Mouse (Mus musculus) midbrain, embryonic 16.5 days (tissue): ENCODE results near the gene Mdm4. TPM values are rescaled to one million over a fixed set of nuclear protein-coding genes. Genes with fewer than 3 reads are reported as not detected.

Source experiments
- ATAC-seq: fragments of 200-750 bp; cut with Nextera tagmentation; 2 replicates; pipeline ENCODE4 v1.8.0; 2017; ENCODE audit warnings: moderate TSS enrichment
- H3K27ac ChIP-seq: fragments of 300-500 bp; sonication (generic); 2 replicates; pipeline ENCODE4 v1.5.1; 2014; ENCODE audit warnings: mild to moderate bottlenecking, low read length, mixed read lengths
- H3K27me3 ChIP-seq: fragments of 300-500 bp; sonication (generic); 2 replicates; pipeline ENCODE4 v1.6.1; 2014; ENCODE audit warnings: low read depth, low read length, mixed read lengths; ENCODE audit not compliant: control insufficient read depth, insufficient read depth
- H3K36me3 ChIP-seq: fragments of 300-500 bp; sonication (generic); 2 replicates; pipeline ENCODE4 v1.6.1; 2014; ENCODE audit warnings: mild to moderate bottlenecking, low read length, moderate library complexity, mixed read lengths; ENCODE audit not compliant: control insufficient read depth, insufficient read depth
- H3K4me1 ChIP-seq: fragments of 300-500 bp; sonication (generic); 2 replicates; pipeline ENCODE4 v1.6.1; 2014; ENCODE audit warnings: mild to moderate bottlenecking, low read length, mixed read lengths; ENCODE audit not compliant: control insufficient read depth, insufficient read depth
- H3K4me2 ChIP-seq: fragments of 300-500 bp; sonication (generic); 2 replicates; pipeline ENCODE4 v1.6.1; 2014; ENCODE audit warnings: mild to moderate bottlenecking, low read length, mixed read lengths
- H3K4me3 ChIP-seq: fragments of 300-500 bp; sonication (generic); 2 replicates; pipeline ENCODE4 v1.5.1; 2014; ENCODE audit warnings: low read depth, mild to moderate bottlenecking, low read length, moderate library complexity, mixed read lengths
- H3K9ac ChIP-seq: fragments of 300-500 bp; sonication (generic); 2 replicates; pipeline ENCODE4 v1.6.1; 2014; ENCODE audit warnings: low read depth, low read length, mixed read lengths
- H3K9me3 ChIP-seq: fragments of 300-500 bp; sonication (generic); replicated peaks from 2 replicates; pipeline ENCODE4 v1.6.1; 2014; ENCODE audit warnings: mild to moderate bottlenecking, low read length, mixed read lengths; ENCODE audit not compliant: control insufficient read depth, poor library complexity, severe bottlenecking
- WGBS: fragments of 180-500 bp; shearing (Covaris S2); extraction: QIAGEN DNeasy Blood & Tissue Kit; methylation state at CpG from one replicate; pipeline ENCODE4 v1.1.7; 2014; 5-methylcytosine and 5-hydroxymethylcytosine counted together
- polyA plus RNA-seq: library from polyadenylated mRNA; unstranded; fragments of >200 nt; fragmentation: Nextera tagmentation; extraction: Ambion mirVana; gene quantifications from 2 replicates; pipeline ENCODE4 v1.2.1, GENCODE M21; 2015

Gene Mdm4
- polyA plus RNA-seq, 1 experiment from 2014 or later: 35.4 TPM

GRCm38 (mm10) chr1:132928032-132928906 lies 102.1 kb downstream of the Mdm4 start:
- WGBS: 37% methylated on average over 19 of the region's 19 CpGs
- Histone ChIP-seq H3K27ac (peak overlapping the region; percentile 43), H3K27me3 (no peaks in the 10 kb centered on the region), H3K9me3 (no peaks in the 10 kb centered on the region), H3K4me1 (peaks cover 8% of the 10 kb centered on the region), H3K4me2 (no peak overlapping the region), H3K36me3 (no peaks in the 10 kb centered on the region), H3K9ac (peak overlapping the region; percentile 39; the same call in 1 of the 2 replicates), H3K4me3 (no peak overlapping the region)
- no peak; the same call in 1 of the 2 replicates for ATAC-seq

DNA sequence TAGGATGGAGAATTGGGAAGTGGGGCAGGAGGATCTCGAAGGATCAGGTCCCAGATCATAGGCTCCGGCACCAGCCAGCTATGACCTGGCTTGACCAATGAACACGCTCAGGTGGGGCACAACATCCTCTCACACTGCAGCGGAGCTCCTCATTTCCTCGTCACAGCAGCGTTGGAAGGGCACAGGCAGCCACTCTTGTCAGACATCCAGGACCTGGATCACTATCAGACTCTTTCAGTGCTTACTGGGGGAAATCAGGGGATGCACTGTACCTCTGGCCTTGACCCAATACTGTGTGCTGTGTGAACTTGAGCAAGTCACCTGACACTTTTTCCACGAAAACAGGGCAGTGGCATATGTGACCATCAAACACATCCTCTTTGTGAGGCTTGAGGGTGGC lies 105.1 kb downstream of the Mdm4 start:
- no peak overlapping the region for H3K9ac ChIP-seq
- WGBS: 87% methylated on average over 7 of the region's 7 CpGs
- no peaks in the 10 kb centered on the region for H3K36me3 ChIP-seq
- no peak overlapping the region for H3K4me3 ChIP-seq
- H3K4me2 ChIP-seq: no peak overlapping the region
- H3K9me3 ChIP-seq: no peaks in the 10 kb centered on the region
- no peak overlapping the region for H3K27ac ChIP-seq
- H3K4me1 ChIP-seq: peaks cover 30% of the 10 kb centered on the region
- no peaks in the 10 kb centered on the region for H3K27me3 ChIP-seq
- no peak for ATAC-seq

DNA sequence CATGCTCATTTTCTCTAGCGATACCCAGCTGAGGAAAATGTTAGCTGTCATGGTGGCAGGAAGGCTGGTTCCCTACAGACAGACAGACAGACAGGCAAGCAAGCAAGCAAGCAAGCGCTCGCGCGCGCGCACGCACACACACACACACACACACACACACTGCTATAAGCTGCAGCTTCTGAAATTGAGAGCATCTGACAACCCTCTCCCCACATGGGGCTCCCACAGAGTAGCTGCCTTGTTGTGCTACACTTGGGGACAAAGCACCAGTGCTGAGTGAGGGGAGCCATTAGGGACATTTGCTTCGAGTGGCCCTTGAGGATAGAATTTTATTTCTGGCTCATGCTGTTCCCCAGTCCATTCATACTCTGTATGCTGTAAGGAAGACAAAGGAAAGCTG lies 108.1 kb downstream of the Mdm4 start:
- H3K27ac ChIP-seq: peak overlapping the region; percentile 1; the same call in 1 of the 2 replicates
- peaks cover 35% of the 10 kb centered on the region for H3K4me1 ChIP-seq
- no peak overlapping the region for H3K9ac ChIP-seq
- no peak overlapping the region for H3K4me2 ChIP-seq
- no peaks in the 10 kb centered on the region for H3K36me3 ChIP-seq
- no peak for ATAC-seq
- H3K27me3 ChIP-seq: no peaks in the 10 kb centered on the region
- 57% methylated on average over 9 of the region's 9 CpGs for WGBS
- H3K4me3 ChIP-seq: no peak overlapping the region
- H3K9me3 ChIP-seq: no peaks in the 10 kb centered on the region

- Histone ChIP-seq H3K4me3 (no peak overlapping the region), H3K9ac (peak overlapping the region; percentile 1; the same call in 1 of the 2 replicates), H3K27ac (peak overlapping the region; percentile 82), H3K27me3 (no peaks in the 10 kb centered on the region), H3K4me2 (peak overlapping the region; percentile 6), H3K4me1 (peaks cover 41% of the 10 kb centered on the region), H3K9me3 (no peaks in the 10 kb centered on the region), H3K36me3 (no peaks in the 10 kb centered on the region)
- ATAC-seq: peak; percentile 70
- 2% methylated on average over 13 of the region's 13 CpGs for WGBS
These were observed 109.3 kb downstream of the Mdm4 start for GRCm38 (mm10) chr1:132921071-132921470.

DNA sequence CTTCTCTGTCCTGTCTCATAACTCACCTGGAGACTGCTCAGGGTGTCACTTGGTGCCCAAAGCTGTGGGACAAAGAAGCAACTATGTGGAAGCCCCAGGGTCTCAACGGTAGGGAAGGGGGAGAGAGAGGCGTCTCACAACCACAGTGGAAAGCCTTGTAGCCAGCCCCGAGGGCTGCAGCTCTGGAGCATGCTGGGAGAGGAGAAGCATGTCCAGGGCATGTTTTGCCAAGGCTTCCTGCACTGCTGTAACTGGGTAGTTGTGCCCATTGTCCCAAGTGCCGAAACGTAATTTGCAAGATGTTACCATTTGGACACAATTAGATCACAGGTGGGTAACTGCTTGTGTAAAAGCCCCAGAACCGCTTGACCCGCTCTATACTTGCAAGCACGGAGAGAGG lies 111.1 kb downstream of the Mdm4 start:
- Histone ChIP-seq H3K9ac (no peak overlapping the region), H3K27me3 (no peaks in the 10 kb centered on the region), H3K9me3 (no peaks in the 10 kb centered on the region), H3K36me3 (no peaks in the 10 kb centered on the region), H3K4me1 (peaks cover 48% of the 10 kb centered on the region), H3K4me3 (no peak overlapping the region), H3K27ac (no peak overlapping the region), H3K4me2 (no peak overlapping the region)
- ATAC-seq: no peak
- 83% methylated on average over 8 of the region's 8 CpGs for WGBS

DNA sequence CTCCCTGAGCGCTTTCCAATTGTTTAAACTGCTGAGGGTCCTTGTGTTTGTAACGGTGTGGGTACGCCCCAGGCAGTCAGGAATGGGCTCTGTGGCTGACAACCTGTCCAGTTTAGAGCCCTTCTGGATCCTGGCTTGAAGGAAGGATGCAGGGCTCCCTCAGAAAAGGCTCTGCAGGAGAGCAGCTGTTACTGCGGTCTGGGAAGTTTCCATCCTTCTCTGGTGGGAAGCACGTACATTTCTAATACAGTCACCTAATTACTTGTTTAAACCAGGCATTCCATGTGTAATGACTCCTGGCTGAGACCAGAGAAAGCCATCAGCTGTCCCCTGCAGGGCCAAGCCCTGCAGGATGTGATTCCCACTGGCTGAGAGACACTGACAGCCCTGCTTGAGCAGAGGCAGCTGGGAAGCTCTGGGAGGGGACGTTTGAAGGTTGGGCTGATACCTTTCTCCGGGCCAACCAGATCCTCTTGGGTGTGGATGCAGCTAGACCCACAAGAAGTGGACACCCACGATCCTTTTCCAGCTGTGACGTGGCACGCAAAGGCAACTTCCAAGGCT lies 112.2 kb downstream of the Mdm4 start:
- 23% methylated on average over 10 of the region's 10 CpGs for WGBS
- no peak for ATAC-seq
- Histone ChIP-seq H3K27me3 (no peaks in the 10 kb centered on the region), H3K4me3 (no peak overlapping the region), H3K4me1 (peaks cover 48% of the 10 kb centered on the region), H3K9ac (peak overlapping the region; percentile 18; the same call in 1 of the 2 replicates), H3K9me3 (no peaks in the 10 kb centered on the region), H3K27ac (peak overlapping the region; percentile 50), H3K4me2 (no peak overlapping the region), H3K36me3 (no peaks in the 10 kb centered on the region)

GRCm38 (mm10) chr1:132917554-132917953 lies 112.8 kb downstream of the Mdm4 start:
- no peaks in the 10 kb centered on the region for H3K27me3 ChIP-seq
- peaks cover 47% of the 10 kb centered on the region for H3K4me1 ChIP-seq
- ATAC-seq: no peak

DNA sequence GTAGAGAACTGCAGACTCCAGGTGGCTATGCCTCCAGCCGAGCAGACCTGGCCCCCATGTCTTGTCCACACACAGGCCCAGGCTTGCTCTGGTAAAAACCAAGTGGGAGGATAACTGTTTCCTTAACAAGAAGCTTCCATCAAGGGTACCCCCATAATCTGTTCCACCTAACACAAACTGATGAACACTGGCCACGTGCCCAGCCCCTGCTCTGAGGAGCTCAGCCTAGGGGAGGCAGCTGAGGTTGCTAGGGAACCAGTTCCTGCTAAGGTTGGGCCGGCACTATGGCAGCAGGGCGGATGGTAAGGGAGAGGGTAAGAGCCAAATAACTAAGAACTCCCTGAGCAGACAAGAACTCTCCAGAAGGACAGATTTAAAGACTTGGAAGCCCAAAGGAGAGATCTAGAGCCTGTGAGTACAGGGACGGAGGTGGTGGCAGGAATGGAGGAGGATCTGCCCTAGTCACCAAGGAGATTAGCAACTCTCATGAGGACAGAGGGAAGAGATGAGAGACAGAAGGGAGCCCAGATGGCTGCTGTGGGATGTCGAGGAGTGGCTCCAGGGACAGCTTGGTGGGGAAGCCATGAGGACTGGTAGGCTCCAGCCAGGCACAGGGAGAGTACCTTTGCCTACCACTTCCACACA lies 114.4 kb downstream of the Mdm4 start:
- Histone ChIP-seq H3K4me3 (no peak overlapping the region), H3K9ac (no peak overlapping the region), H3K27ac (peak overlapping the region; percentile 35; the same call in 1 of the 2 replicates), H3K27me3 (no peaks in the 10 kb centered on the region), H3K36me3 (no peaks in the 10 kb centered on the region), H3K4me2 (no peak overlapping the region), H3K9me3 (no peaks in the 10 kb centered on the region), H3K4me1 (peaks cover 35% of the 10 kb centered on the region)
- WGBS: 38% methylated on average over 6 of the region's 6 CpGs
- no peak for ATAC-seq

More at GRCm38 (mm10) chr1:132917554-132917953, 112.8 kb downstream of the Mdm4 start:
- Histone ChIP-seq H3K36me3 (no peaks in the 10 kb centered on the region), H3K9ac (no peak overlapping the region), H3K4me3 (no peak overlapping the region), H3K27ac (peak overlapping the region; percentile 50), H3K9me3 (no peaks in the 10 kb centered on the region), H3K4me2 (no peak overlapping the region)
- 5% methylated on average over 8 of the region's 8 CpGs for WGBS
